Mouse (Mus musculus) c-Kit-positive CD71-positive TER-119-positive erythroid progenitor cells, embryonic 14.5 days (primary cell): ENCODE data around the gene Ngdn.
"Not testable (repeated sequence)": the region's sequence is repeated elsewhere in the genome, so short reads cannot be mapped to it uniquely, and the experiment has no call there.

Experiments
- DNase-seq: peaks from one replicate; pipeline ENCODE4 v3.0.0-alpha.2; 2013; ENCODE audit warnings: low spot score

Gene Ngdn

DNA sequence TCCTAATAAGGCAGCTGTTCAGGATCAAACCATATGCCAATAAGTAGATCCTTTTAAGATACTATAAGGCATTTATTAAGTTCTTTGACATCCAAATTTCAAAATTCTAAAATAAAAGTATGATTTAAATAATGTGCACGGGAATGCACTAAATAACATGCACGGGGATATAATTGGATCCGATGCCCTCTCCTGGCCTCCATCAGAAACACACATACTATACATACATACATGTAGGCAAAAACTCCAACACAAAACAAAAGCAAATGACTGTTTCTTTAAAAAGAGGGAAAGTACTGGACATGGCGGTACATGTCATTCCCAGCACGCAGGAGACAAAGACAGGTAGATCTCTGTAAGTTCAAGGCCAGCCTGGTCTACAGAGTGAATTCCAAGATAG lies 15.4 kb upstream of the Ngdn start:
- DNase-seq, result not testable (repeated sequence)

DNA sequence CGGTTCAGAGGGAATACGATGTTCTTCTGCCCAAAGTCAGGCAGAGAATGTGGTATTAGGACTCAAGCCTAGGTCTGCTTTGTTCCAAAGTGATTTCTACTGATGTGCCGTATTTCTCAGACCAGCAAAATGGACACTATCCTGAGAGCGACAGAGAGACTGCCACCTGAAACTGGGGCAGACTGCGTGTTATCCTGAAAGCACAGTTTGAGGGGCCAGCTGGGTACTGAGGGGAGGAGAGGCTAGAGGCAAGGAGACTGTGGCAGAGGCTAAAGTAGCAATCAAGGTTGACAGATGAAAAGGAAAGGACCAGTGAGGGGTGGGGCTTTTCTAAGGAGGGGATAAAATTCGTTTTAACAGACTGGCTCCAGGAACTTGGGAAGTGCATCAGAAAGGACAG lies 14.4 kb upstream of the Ngdn start:
- DNase-seq, result no peak

DNA sequence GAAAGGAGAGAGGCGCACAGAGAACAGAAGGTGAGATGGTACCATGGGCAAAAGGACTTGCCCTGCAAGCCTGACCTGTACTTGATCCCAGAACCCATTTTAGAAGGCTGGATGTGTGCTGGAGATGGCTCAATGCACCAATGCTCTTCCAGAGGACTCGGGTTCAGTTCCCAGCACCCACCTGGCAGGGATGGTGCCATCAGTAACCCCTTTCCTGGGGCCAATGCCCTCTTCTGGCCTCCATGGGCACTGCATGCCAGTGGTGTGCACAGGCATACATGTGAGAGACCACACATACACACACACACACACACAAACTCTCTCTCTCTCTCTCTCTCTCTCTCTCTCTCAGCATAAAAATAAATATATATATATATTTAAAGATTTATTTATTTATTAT lies 13.8 kb upstream of the Ngdn start:
- no peak for DNase-seq

DNA sequence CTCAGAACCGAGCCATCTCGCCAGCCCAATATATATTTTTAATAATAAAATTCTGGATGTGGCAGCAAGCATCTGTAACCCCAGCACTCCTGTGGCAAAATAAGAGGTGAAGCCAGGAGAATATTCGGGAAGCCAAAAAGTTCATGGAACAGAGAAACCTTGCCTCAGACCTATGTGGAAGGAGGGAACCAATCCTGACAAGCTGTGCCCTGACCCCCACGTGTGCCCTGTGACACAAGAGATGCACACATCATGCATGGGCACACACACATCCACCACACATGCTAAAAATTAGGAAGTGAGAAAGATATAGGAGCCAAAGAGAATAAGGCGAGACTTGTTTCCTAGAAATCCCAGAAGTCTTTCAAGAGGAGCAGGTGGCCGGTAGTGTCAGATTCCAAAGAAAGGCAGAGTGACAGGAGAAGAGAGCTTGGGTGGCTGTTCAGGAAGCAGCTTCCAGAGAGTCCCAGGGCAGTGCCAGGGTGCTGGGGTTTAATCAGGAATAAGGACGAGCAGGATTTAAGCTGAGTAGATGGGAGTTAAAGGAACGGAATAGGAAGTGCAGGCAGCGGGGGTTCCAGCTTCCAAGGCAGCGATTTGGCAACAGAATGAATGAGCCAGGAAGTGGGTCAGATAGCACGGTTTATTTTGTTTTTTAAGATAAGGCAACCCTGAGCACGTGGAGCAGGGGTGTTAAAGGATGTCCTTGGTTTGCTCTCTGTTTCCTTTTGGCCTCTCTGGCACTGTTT lies 13.1 kb upstream of the Ngdn start:
- DNase-seq, result no peak

DNA sequence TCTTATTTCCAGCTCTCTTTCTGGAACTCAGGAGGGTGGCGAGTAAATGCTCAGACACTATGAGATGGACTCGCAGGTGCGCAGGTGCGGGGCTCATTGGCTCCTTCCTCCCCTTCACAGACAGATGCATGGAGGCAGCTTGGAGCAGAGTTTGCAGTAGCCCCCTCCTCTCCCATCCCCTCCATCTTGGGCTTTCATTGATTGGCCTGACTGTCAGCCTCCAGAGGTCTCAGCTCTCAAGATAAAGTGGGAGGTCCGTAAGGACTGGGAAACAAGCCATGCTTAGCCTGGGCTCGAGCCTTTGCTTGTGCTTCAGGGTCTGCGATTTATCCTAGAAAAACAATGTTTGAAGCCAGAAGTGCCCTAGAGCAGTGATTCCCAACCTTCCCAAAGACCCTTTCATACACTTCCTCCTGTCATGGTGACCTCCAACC lies 12.6 kb upstream of the Ngdn start:
- DNase-seq, result no peak

DNA sequence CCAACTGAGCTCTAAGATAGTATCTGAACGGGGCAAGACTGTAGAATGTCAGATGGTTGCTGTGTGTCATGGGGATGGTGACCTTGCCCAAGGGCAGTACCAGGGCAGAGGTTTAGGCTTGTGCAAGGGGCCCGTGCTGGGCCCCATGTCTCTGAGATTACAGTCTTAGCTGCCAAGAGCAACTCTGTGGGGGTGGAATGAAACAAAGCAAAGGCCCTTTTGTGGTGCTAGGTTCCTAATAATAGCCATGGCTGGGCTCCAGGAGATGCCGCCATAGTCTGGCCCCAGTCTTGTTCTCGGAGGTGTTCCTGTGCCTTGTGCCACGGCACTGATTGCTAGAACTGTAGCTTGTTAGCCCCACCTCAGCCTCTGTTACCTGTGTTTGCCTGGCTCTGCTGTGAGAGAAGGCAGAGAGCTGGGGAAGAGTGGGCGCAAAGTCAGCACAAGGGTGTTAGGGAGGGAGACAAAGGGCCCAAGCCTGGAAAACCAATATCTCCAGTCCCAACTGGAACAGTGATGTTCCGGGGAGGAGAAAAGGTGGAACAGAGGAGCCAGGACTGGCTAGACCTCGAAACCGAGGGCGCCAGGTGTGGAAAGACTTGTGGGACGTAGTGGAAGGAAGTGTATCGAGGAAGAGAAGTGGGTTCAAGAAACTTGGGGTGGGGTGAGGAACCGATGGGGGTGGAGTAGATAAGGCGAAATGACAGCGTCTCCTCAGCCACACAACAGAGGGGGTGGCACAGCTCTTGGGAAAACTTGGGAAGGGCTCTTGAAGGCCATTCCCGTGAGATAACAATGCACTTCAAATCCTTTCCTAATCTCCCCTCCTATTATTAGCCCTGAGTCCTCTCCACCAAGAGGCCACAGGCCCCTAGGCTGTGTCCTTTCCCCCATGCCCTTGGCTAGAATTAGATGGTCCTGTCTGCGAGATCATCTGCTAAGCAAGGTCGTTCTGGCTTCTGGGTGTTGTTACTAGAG lies 11.1 kb upstream of the Ngdn start:
- no peak for DNase-seq

DNA sequence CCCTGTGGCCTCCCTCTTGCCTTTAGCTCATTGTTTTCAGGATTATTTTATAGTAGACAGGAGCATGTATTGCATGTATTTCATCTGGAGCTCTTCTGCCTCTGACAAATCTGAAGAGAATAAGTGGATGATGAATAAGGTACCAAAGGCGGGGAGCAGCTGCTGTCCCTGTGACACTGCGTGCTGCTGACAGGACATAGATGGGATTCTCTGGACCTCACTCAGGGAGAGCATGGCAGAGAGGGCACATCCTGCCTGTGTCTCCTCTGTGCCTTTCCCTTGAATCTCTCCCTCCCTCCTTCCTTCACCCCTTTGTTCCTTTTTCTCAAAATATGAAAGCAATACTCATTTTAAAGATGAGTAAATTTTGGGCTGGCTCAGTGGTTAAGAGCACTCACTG lies 9.7 kb upstream of the Ngdn start:
- no peak for DNase-seq

DNA sequence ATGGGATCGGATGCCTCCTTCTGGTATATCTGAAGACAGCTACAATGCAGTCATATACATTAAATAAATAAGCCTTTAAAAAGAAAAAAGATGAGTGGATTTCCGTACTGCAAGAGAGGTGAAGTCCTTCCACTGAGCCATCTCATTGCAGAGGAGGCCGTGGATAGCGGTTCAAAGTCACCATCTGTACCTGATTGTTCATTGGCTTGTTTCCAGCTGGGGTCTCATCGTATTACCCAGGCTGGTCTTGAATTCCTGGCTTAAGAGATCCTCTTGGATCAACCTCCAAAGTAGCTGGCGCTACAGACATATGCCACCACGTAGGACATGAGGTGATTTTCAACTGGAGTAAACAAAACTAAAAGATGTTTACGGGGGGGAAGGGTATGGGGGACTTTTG lies 9.3 kb upstream of the Ngdn start:
- DNase-seq, result no peak

DNA sequence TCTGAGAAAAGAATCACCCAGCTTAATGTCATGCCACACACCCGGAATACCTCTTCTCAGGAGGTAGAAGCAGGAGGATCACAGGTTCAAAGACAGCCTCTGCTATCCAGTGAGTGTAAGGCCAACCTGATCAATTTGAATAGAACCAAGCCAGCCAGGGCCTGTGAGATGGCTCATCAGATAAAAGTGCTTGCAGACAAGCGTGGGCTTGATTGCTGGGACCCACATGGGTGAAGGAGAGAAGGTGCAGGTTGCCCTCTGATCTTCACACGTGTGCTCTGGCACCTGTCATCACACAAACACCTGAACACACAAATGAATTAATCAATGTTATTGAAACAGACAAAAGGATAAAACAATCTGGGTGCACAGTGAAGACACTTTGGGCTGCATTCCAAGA lies 8.7 kb upstream of the Ngdn start:
- no peak for DNase-seq

DNA sequence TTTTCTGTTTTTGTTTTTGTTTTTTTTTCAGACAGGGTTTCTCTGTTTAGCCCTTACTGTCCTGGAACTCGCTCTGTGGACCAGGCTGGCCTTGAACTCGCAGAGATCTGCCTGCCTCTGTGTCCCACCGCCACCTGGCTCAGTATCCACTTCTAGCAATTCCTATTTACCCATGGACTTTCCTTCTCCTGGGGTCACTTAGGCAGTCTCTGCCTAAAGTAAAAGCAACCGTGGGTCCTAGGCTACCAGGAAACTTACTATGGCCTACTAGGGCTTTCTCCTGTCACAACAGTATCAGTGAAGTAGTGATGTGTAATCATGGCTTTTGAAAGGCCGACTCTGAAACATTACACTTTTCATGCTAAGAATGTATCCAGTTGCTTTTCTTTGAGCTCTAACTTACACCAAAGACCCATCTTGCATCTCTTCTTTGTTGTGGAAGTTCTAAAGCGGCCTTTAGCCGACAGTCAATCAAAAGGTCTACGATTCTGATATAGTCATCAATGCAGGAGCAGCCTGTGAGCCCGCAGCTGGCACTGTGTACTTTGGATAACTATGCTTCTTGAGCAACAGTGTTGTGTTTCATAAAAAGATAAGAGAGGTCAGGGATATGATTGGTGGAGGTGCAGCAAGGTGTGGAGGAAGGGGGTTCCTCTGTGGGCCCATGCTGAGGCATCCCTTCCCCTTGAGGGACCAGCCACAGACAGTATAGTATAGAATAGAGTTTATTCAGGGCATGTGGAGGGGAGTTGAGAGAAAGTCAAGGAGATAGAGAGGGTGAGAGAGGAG lies 7.9 kb upstream of the Ngdn start:
- DNase-seq, result no peak

DNA sequence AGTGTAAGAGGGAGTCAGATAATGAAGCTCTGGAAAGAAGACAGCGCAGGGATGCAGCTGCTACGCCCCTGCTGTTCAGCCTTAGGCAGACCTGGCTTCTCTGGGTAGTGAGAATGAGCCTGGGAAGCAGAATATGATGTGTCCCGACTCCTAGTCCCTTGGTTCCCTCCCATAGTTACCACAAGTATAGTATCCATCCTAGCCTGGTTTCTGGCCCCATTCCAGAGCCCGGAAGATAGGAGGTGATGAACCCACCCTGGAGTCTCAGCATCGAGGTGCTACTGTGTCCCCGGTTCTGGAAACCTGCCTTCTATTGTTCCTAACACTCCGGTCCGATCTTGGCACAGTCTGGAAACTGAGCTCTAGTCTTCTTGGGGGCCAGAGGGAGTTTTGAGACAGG lies 6.8 kb upstream of the Ngdn start:
- DNase-seq, result no peak

DNA sequence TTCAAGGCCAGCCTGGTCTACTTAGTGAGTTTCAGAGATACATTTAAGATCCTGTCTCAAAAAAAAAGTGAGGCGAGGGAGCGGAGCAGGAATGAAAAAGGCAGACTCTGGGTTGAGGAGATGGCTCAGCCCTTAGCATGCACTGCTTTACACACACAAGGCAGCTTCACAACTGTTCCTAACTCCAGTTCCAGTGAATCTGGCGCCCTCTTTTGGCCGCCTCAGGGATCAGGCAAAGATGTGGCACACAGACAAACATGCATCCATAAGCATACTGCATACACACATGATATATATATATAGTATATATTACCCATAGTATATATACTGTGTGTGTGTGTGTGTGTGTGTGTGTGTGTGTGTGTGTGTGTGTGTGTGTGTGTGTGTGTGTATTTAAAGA lies 4.1 kb upstream of the Ngdn start:
- DNase-seq, result peak; percentile 38

DNA sequence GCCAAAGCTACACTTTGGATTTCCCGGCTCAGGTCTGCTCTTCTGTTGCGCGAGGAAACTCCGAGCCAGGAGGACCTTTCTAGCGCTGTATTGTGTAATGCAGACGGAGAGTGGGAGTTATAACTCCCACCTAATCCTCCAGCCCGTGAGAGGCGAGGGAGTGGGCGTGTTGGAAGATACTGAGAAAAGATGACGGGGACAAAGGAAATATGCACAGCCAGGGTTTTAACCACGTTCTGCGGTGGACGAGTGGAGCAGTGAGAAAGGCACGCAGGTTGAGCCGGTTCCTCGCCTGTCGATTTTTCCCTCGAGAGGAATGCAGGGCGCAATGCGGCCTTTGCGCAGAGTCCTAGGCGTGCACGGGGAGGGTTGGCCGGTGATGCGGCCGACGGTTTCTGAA lies 663 bp upstream of the Ngdn start:
- DNase-seq, result peak; percentile 62

DNA sequence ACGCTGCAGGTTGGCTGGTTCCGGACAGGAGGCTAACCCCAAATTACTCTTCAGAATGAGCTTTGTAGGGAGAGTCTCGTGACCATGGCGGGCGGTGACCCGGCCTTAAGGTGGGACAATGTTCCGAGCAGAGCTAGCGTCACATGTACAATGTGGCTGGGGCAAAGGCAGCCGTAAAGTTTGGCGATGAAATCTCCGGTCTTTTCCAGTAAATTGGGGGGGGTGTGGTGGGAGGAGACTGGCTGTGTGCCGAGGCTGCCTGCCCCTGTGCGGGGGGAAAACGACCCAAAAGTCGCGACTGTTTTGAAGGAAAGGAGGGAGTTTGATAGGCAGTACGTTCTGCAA lies 485 bp downstream of the Ngdn start:
- DNase-seq, result peak; percentile 54

DNA sequence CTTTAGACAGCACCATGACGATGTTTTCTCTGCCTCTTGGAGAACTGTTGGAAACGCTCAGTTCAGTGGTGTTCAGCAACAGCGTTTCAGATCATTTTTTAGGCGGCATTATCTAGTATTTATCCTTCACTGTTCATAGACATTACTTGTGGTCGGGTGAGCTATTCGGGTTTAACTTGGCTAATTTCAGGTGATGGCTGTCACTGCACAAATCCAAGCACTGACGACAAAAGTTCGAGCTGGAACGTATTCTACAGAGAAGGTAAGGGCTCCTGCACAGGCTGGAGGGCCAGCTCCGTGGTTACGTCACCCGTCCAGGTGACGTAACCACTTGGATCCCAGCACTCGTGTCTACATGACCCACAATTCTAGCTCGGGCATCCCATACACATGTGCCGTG lies 1.6 kb downstream of the Ngdn start:
- DNase-seq, result no peak

DNA sequence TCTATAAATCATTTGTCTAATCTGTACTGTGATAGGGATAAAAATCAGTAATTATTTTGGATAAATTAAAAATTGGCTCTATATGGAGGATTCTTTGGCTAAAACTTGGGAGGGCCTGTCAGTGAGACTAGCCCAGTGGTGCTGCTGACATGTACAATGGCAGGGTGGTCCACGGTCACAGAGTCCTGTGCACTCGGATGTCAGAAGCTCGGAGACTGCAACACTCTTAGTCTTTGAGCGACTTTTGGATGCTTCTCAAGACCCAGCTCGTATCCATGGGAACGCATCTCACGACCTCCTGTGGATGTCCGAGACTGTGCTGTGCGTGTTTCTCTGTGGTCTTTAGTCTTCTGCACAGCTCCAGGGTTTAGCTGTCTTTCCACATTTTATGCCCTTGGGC lies 5.1 kb downstream of the Ngdn start:
- no peak for DNase-seq

DNA sequence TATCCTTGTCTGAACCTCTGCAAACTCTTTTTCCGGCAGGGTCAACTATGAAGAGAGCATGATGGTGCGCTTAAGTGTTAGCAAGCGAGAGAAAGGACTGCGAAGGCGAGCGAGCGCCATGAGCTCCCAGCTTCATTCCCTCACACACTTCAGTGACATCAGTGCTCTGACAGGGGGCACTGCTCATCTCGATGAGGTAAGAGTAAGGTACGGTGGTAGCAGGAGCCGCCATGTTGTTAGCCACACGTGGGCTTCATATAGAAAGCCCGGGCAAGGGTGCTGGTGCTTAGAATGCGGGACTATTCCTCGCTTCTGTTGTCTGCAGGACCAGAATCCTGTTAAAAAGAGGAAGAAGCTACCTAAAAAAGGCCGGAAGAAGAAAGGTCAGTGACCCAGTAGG lies 7.8 kb downstream of the Ngdn start:
- no peak for DNase-seq

DNA sequence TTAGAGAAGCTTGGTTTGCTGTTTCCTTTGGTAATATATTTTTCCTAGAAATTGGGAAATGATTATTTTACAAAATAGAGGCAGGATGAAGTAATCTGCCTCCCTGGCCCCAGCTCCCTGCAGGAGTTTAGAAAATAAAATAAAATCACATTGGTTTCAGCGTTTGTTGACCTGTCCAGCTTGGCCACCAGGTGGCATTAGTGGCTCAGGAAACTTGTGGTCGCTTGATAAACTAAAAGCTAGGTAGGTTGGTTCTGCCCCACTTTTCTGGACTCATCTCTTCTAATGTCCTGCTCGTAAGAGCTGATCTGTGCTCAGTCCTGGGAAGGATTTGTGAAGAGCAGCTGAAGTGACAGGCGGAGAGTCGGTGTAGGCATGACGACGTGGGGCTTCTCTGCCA lies 9.0 kb downstream of the Ngdn start:
- DNase-seq, result peak; percentile 58

DNA sequence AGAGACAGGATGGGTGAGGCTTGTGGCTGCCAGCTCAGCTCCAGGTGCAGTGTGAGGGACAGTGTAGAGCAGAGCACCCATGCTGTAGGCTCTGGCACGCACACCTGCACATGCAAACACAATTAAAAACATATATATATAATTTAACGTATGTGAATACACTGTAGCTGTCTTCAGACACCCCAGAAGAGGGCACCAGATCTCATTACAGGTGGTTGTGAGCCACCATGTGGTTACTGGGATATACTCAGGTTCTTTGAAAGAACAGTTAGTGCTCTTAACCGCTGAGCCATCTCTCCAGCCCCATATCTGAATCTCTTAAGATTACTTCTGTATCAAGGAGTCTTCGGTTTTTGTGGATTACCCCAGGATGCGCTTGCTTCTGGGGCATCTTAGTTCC lies 10.3 kb downstream of the Ngdn start:
- DNase-seq, result no peak

DNA sequence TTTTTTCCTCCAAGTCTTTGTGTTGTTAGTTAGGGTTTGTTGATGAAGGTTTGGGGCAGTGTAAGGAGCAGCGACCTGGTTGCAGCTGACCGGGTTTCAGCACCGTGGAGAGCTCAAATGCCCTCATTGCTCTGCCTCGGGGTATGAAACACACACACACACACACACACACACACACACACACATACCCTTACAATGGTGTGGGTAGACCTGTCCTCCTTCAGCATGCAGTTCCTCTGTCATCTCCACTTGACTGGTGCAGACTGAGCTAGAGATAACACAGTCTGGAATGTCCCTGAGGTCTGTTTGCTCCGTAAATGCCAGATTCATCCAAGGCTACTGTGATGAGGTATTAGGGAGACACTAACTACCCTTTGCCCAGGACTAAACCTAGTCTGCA lies 12.0 kb downstream of the Ngdn start:
- DNase-seq, result no peak

DNA sequence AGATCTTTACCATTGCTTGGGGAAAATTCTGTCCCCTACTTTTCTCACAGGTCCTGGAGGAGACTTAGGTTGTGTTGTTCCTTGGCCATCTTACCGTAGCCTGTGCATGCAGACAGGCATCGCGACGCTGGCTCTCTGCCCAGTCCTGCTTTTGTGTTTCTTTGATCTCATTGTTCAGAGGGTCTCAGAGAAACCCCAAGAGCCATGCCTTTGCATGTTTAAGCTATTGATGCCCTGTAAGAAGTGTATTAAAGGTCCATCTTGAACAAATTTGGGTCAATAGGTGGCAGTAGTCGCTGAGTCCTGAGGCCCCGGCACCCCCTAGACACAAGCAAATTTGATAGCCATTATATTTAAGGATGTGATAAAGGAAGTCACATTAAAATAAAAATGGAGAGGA lies 12.4 kb downstream of the Ngdn start:
- DNase-seq, result no peak

DNA sequence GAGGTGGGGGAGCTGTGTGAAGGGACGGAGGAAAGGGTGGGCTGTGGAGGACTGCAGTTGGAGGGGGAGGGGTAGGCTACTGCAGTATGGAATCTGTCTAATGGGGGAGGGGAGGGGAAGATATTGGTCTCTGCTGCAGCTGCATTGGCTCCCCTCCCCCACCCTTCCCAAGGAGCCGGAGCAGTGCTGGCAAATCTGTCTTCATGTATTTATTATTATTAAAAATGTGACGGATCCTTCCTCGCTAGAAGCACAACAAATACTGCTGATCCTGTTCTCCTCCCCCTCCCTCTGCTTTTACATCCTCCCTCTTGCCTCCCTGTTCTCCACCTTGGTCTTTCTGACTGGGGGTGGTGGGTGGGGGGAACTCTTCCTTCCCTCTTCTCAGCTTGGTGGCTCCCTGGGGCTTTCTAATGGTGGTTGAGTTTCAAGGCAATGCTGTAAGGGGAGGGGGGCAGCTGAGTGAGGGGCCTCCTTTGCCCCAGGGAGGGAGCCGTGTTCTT lies 13.1 kb downstream of the Ngdn start:
- DNase-seq, result no peak
